Mouse (Mus musculus): Measurements from ENCODE around the gene Ces4a. TPM values are rescaled to one million over a fixed set of nuclear protein-coding genes. Genes with fewer than 3 reads are reported as not detected.
"Not testable (repeated sequence)": the region's sequence is repeated elsewhere in the genome, so short reads cannot be mapped to it uniquely, and the experiment has no call there.

Ces4a gene
- total RNA-seq, 1 experiment from 2014 or later: not detected

GRCm38 (mm10) chr8:105170041-105170380 lies 38.4 kb downstream of the Ces4a start:
- DNase-seq: no peak

- peak; percentile 99 for DNase-seq
Measured at GRCm38 (mm10) chr8:105170381-105171115, 38.9 kb downstream of the Ces4a start, which contains the start of gene Cbfb. Gene Cbfb, plus strand, starts transcription at chr8:105170674.

DNA sequence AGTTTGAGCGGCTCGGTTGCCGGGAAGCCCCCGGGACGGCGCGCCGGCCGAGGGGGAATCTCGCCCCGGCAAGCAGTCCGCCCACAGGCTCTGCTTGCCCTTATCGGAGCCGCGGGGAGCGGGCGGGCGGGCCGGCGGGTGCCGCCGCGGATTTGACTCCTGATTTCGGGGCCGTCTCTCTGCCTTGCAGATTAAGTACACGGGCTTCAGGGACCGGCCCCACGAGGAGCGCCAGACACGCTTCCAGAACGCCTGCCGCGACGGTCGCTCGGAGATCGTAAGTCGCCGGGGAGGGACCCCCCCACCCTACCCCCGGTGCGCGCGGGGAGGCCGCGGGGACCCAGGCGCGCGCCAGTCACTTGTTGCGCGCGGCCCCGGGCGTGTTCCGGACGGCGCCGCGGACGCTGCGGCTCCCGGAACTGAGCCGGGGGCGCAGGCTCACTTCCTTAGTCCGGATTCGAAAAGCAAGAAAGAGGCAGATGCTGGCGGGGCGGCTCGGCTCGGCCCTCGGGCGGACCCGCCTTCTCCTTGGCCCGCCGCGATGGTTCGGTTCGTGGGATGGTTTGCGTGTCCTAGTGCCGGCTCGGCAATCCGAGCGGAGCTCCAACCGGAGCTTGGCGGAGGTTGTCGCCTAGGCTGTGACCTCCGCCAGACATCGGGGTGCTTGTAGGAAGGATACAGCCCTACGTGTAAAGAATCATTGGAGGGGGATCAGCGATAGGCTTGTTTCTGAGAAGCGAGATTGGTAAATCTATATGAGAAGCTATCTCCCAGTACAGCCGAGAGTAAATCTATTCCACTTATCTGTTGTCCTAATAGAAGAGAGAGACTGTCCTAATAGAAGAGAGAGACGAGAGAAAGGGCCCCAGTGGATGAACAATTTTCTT lies 39.8 kb downstream of the Ces4a start:
- DNase-seq: peak; percentile 73

- no peak for DNase-seq
Measured at GRCm38 (mm10) chr8:105172003-105172362, 40.4 kb downstream of the Ces4a start.

- not testable (repeated sequence) for DNase-seq
Measured at GRCm38 (mm10) chr8:105175287-105175686, 43.7 kb downstream of the Ces4a start.

- no peak for DNase-seq
Measured at GRCm38 (mm10) chr8:105178211-105178800, 46.7 kb downstream of the Ces4a start.

- no peak for DNase-seq
Measured at GRCm38 (mm10) chr8:105182201-105182600, 50.6 kb downstream of the Ces4a start.

DNA sequence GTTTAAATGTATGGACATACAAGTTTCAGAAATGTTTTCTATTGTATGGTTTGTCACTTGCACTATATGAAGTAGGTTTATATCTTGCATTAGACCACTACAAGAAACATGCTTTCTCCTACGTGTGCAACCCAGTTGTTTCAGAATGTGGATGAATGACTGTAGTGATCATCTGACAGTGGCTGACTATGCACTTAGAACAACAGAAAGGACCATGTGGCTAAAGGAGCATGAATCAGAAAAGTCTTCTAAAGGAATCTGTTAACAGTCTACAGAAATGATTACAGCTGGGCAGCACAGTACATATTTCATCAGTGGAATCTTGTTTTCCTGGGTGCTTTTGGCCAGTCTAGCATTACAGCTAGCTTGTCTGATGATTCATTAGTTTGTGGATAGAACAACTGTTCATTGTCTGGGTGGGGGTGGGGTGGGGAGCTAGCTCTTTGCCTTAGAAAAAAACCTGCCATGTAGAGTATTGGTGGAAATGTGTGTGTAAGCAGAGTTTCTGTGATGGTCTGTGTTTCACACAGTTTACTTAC lies 54.9 kb downstream of the Ces4a start:
- DNase-seq: no peak

GRCm38 (mm10) chr8:105192182-105192581 lies 60.6 kb downstream of the Ces4a start:
- DNase-seq: no peak

Other genes with a start within 250 kb of the Ces4a start
- gene Ces2e, start 205.5 kb upstream of the Ces4a start, total RNA-seq (2021): 2.7 and 3.0 TPM in 2 replicates
- not detected in 2 replicates for gene Ces2f, start 184.4 kb upstream of the Ces4a start, total RNA-seq (2021)
- gene Ces2g, start 170.1 kb upstream of the Ces4a start, total RNA-seq (2021): 1.3 and 2.0 TPM in 2 replicates
- gene Ces2h, start 130.9 kb upstream of the Ces4a start, total RNA-seq (2021): not detected in 2 replicates
- gene Ces3a, start 83.2 kb upstream of the Ces4a start, total RNA-seq (2021): 16.0 TPM in 1 of 2 replicates, not detected in the other
- 1.0 TPM in 1 of 2 replicates, not detected in the other for gene Ces3b, start 48.0 kb upstream of the Ces4a start, total RNA-seq (2021)
- 78.8 and 92.4 TPM in 2 replicates for gene Cbfb, start 38.9 kb downstream of the Ces4a start, total RNA-seq (2021)
- 27.9 and 34.5 TPM in 2 replicates for gene D230025D16Rik, start 93.3 kb downstream of the Ces4a start, total RNA-seq (2021)
- gene B3gnt9, start 123.4 kb downstream of the Ces4a start, total RNA-seq (2021): 1.2 and 2.1 TPM in 2 replicates
- gene Tradd, start 132.8 kb downstream of the Ces4a start, total RNA-seq (2021): 18.7 and 21.7 TPM in 2 replicates
- 3.7 and 4.5 TPM in 2 replicates for gene Fbxl8, start 132.8 kb downstream of the Ces4a start, total RNA-seq (2021)
- gene Hsf4, start 138.0 kb downstream of the Ces4a start, total RNA-seq (2021): 0.70 and 1.1 TPM in 2 replicates
- 4.4 and 4.7 TPM in 2 replicates for gene Nol3, start 144.3 kb downstream of the Ces4a start, total RNA-seq (2021)
- 1.9 and 3.7 TPM in 2 replicates for gene 4931428F04Rik, start 158.1 kb downstream of the Ces4a start, total RNA-seq (2021)
- gene Exoc3l, start 164.3 kb downstream of the Ces4a start, total RNA-seq (2021): 28.1 and 32.0 TPM in 2 replicates
- 44.1 and 45.5 TPM in 2 replicates for gene E2f4, start 165.9 kb downstream of the Ces4a start, total RNA-seq (2021)
- 3.9 and 9.8 TPM in 2 replicates for gene Elmo3, start 173.8 kb downstream of the Ces4a start, total RNA-seq (2021)
- 4.9 and 7.4 TPM in 2 replicates for gene Lrrc29, start 194.5 kb downstream of the Ces4a start, total RNA-seq (2021)
- gene Tmem208, start 194.6 kb downstream of the Ces4a start, total RNA-seq (2021): 61.4 and 66.9 TPM in 2 replicates
- 14.0 and 18.4 TPM in 2 replicates for gene Fhod1, start 216.2 kb downstream of the Ces4a start, total RNA-seq (2021)
- gene Slc9a5, start 217.0 kb downstream of the Ces4a start, total RNA-seq (2021): 1.3 and 2.7 TPM in 2 replicates
- 0.76 and 0.82 TPM in 2 replicates for gene Plekhg4, start 241.5 kb downstream of the Ces4a start, total RNA-seq (2021)

Measured in adrenal gland, postnatal 25 days (tissue).